8 mouse cellular contexts compared by ENCODE assay signal in the genomic region with DNA sequence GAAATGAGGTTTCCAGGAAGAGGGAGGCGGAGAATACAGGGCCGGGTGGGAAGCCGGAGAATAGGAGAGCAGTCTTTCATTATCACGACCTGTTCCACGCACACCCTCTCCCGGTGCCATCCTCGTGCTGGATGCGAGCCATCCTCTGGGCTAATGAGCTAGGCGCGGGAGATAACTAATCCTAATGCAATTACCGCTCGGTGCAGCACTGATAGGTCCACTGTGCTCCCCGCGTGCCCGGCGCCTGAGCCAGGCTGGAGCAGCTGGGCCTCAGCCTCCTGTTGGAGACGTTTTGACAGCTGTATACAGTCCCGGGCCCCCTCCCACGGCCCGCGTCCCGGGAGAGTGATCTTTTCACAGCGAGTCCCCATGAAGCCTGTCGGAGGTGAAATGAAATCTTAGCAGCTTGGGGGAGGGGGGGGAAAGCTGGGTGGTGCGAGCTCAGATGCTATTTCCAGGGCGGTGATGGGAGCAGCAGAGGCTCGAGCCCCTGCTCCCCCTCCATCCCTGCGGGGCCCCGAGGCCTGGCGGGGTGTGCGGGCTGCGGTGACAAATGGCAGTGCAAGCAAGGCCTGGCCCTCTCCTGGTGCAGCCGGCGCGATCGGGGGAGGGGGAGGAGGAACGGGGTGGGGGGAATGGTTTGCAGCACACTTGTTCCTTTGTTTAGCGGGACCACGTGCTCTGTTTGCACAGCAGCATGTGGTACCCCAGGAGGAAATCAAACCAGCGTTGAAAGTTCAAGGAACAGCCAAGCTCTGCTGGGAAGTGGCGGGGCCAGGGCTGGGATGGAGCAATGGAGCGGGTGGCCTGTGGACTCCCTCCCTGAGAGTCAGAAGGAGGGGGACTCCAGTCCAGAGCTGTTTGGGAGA.
DNase-seq lines count a peak whose midpoint lies in the region; ATAC-seq and TF ChIP-seq lines count a peak whose summit lies in the region.

No protein-coding gene starts in this region.

- H3K4me1 ChIP-seq in embryonic facial prominence, embryonic 11.5 days (ENCODE audit: control insufficient read depth, insufficient read depth, low read length): peaks cover 6% of the 10 kb centered on the region; the same call in 1 of the 2 replicates
- H3K4me1 ChIP-seq in intestine, postnatal 0 days (replicated peaks; ENCODE audit: control insufficient read depth, insufficient read depth, low read length): 0 out of 2 replicates have a peak, but pooled peaks cover 3% of the 10 kb centered on the region
- H3K4me1 ChIP-seq in midbrain, embryonic 11.5 days (ENCODE audit: control insufficient read depth, insufficient read depth, low read length): peaks cover 15% of the 10 kb centered on the region
- H3K4me1 ChIP-seq in stomach, embryonic 14.5 days (ENCODE audit: control insufficient read depth, insufficient read depth, low read length): peaks cover 24% of the 10 kb centered on the region

- TF ChIP-seq POLR2A in brain, embryonic 14.5 days (IDR thresholded peaks at IDR 0.05; ENCODE audit: borderline replicate concordance, extremely low read depth, insufficient read depth, insufficient read length, poor library complexity, severe bottlenecking): no peak

- H3K27me3 ChIP-seq in embryonic facial prominence, embryonic 11.5 days (ENCODE audit: control insufficient read depth, insufficient read depth, low read length): no peaks in the 10 kb centered on the region
- H3K27me3 ChIP-seq in intestine, postnatal 0 days (replicated peaks; ENCODE audit: control insufficient read depth, insufficient read depth, low read length): no peaks in the 10 kb centered on the region
- no peaks in the 10 kb centered on the region for H3K27me3 ChIP-seq in midbrain, embryonic 11.5 days (ENCODE audit: control insufficient read depth, insufficient read depth, low read length)
- H3K27me3 ChIP-seq in stomach, embryonic 14.5 days (ENCODE audit: control insufficient read depth, insufficient read depth, low read length): no peaks in the 10 kb centered on the region

- H3K9me3 ChIP-seq in embryonic facial prominence, embryonic 11.5 days (replicated peaks; ENCODE audit: control insufficient read depth, low read length): no peaks in the 10 kb centered on the region
- no peaks in the 10 kb centered on the region for H3K9me3 ChIP-seq in intestine, postnatal 0 days (ENCODE audit: control insufficient read depth)
- H3K9me3 ChIP-seq in midbrain, embryonic 11.5 days (ENCODE audit: control insufficient read depth, low read length): no peaks in the 10 kb centered on the region
- no peaks in the 10 kb centered on the region for H3K9me3 ChIP-seq in stomach, embryonic 14.5 days (ENCODE audit: control insufficient read depth, low read depth, low read length)

- DNase-seq in brain, embryonic 14.5 days (ENCODE audit: low read depth): peak; percentile 98
- DNase-seq in embryonic facial prominence, embryonic 11.5 days (ENCODE audit: low spot score): peak; percentile 91
- peak; percentile 99 for DNase-seq in heart, adult 11 months
- peak; percentile 84 for DNase-seq in left cerebral cortex, postnatal 4 days
- peak; percentile 98 for DNase-seq in midbrain, embryonic 11.5 days (ENCODE audit: low spot score, missing footprints)
- DNase-seq in c-Kit-positive CD71-positive TER-119-positive erythroid progenitor cells, embryonic 14.5 days (ENCODE audit: low spot score): no peak

- peak overlapping the region; percentile 37 for H3K4me2 ChIP-seq in embryonic facial prominence, embryonic 11.5 days (ENCODE audit: low read depth, low read length)
- peak overlapping the region; percentile 63 for H3K4me2 ChIP-seq in intestine, postnatal 0 days (replicated peaks; ENCODE audit: low read depth)
- H3K4me2 ChIP-seq in midbrain, embryonic 11.5 days: peak overlapping the region; percentile 42
- peak overlapping the region; percentile 52 for H3K4me2 ChIP-seq in stomach, embryonic 14.5 days (replicated peaks; ENCODE audit: low read depth, low read length)

- peak overlapping the region; percentile 59 for H3K9ac ChIP-seq in embryonic facial prominence, embryonic 11.5 days (replicated peaks; ENCODE audit: low read length)
- peak overlapping the region; percentile 26; the same call in 1 of the 2 replicates for H3K9ac ChIP-seq in intestine, postnatal 0 days (ENCODE audit: low read depth, low read length)
- H3K9ac ChIP-seq in midbrain, embryonic 11.5 days (ENCODE audit: low read length): peak overlapping the region; percentile 66
- H3K9ac ChIP-seq in stomach, embryonic 14.5 days (replicated peaks; ENCODE audit: low read depth, low read length): peak overlapping the region; percentile 19; the same call in 1 of the 2 replicates

- H3K4me3 ChIP-seq in embryonic facial prominence, embryonic 11.5 days (ENCODE audit: low read depth, low read length): peak overlapping the region; percentile 1
- H3K4me3 ChIP-seq in intestine, postnatal 0 days (ENCODE audit: low read depth, low read length): peak overlapping the region; percentile 27
- peak overlapping the region; percentile 17 for H3K4me3 ChIP-seq in midbrain, embryonic 11.5 days (ENCODE audit: low read depth, low read length)
- H3K4me3 ChIP-seq in stomach, embryonic 14.5 days (ENCODE audit: low read depth, low read length): peak overlapping the region; percentile 23

- TF ChIP-seq CTCF in brain, embryonic 14.5 days (IDR thresholded peaks at IDR 0.05; ENCODE audit: borderline replicate concordance, extremely low read depth, insufficient read depth, insufficient read length): peak; percentile 34; the same call in 1 of the 2 replicates
- no peak; the same call in 1 of the 2 replicates for TF ChIP-seq CTCF in intestine, postnatal 0 days (IDR thresholded peaks at IDR 0.05; ENCODE audit: low read depth)

- no peaks in the 10 kb centered on the region for H3K36me3 ChIP-seq in embryonic facial prominence, embryonic 11.5 days (replicated peaks; ENCODE audit: control insufficient read depth, insufficient read depth, low read depth, low read length)
- no peaks in the 10 kb centered on the region for H3K36me3 ChIP-seq in intestine, postnatal 0 days (ENCODE audit: control insufficient read depth, insufficient read depth)
- H3K36me3 ChIP-seq in midbrain, embryonic 11.5 days (ENCODE audit: control insufficient read depth, insufficient read depth, low read length): no peaks in the 10 kb centered on the region
- H3K36me3 ChIP-seq in stomach, embryonic 14.5 days (ENCODE audit: control insufficient read depth, insufficient read depth, low read length): no peaks in the 10 kb centered on the region

- intact Hi-C loops in left cerebral cortex, postnatal 4 days (cut with DNase I): loop anchor here (5.0 kb wide), 1 partner anchor 303 kb away; no protein-coding TSS in a partner anchor

- H3K27ac ChIP-seq in embryonic facial prominence, embryonic 11.5 days (replicated peaks; ENCODE audit: low read depth, low read length): peak overlapping the region; percentile 95
- H3K27ac ChIP-seq in intestine, postnatal 0 days (ENCODE audit: low read depth, low read length): peak overlapping the region; percentile 70
- H3K27ac ChIP-seq in midbrain, embryonic 11.5 days (ENCODE audit: low read depth, low read length): peak overlapping the region; percentile 86
- H3K27ac ChIP-seq in stomach, embryonic 14.5 days (ENCODE audit: low read length): peak overlapping the region; percentile 98

- WGBS in embryonic facial prominence, embryonic 11.5 days: 1% methylated on average over 38 of the region's 42 CpGs
- WGBS in intestine, postnatal 0 days: 3% methylated on average over 42 of the region's 42 CpGs
- WGBS in midbrain, embryonic 11.5 days: 2% methylated on average over 37 of the region's 42 CpGs
- under 1% methylated on average over 42 of the region's 42 CpGs for WGBS in stomach, embryonic 14.5 days

- peak; percentile 98 for ATAC-seq in embryonic facial prominence, embryonic 11.5 days (replicated peaks; ENCODE audit: insufficient number of reproducible peaks, low FRiP score, low TSS enrichment, low read depth)
- peak; percentile 73 for ATAC-seq in intestine, postnatal 0 days
- peak; percentile 95 for ATAC-seq in midbrain, embryonic 11.5 days (ENCODE audit: low FRiP score)
- peak; percentile 86 for ATAC-seq in stomach, embryonic 14.5 days (ENCODE audit: insufficient number of reproducible peaks, insufficient read depth, low FRiP score, low read depth)
